Mouse (Mus musculus) embryo, embryonic 10 days (tissue): ENCODE measurements around the gene Anapc15.
A peak's percentile ranks its signal among the peaks of the same experiment; 100 is the strongest.
"Not testable (repeated sequence)": the region's sequence is repeated elsewhere in the genome, so short reads cannot be mapped to it uniquely, and the experiment has no call there.

Experiments
- DNase-seq: peaks from one replicate; pipeline ENCODE4 v3.0.0-alpha.2; 2015; ENCODE audit warnings: low spot score

Anapc15 gene

GRCm38 (mm10) chr7:101896104-101897066 lies 32.9 kb downstream of the Anapc15 start:
- DNase-seq: peak; percentile 100

- no peak for DNase-seq
These were observed 37.0 kb downstream of the Anapc15 start for GRCm38 (mm10) chr7:101900331-101901097.

GRCm38 (mm10) chr7:101901969-101902368 lies 38.5 kb downstream of the Anapc15 start:
- DNase-seq: no peak

GRCm38 (mm10) chr7:101902846-101903245 lies 39.3 kb downstream of the Anapc15 start:
- no peak for DNase-seq

GRCm38 (mm10) chr7:101905561-101906286 lies 42.2 kb downstream of the Anapc15 start, which contains the start of gene Lamtor1:
Lamtor1 (plus strand) TSS chr7:101905904.
- peak; percentile 100 for DNase-seq

DNA sequence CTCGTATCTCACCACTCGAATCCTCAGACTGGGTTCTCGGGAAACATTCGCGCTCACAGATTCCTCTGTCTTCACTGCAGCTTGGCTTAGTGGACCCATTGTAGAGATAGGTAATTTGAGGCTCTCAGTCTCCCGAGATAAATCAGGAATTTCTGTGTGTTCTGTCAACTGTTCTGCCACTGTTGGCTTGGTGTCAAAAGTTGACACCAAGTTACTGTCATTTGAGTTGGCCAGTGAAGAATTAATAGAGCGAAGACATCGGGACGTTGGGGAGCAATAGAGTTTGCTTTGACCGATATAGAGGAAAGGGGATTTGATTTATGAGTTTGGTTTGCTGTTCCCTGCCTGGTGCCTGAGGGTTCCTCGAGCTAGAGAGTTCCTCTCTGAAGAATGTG lies 42.8 kb downstream of the Anapc15 start, which contains the start of gene Tomt:
Gene Tomt, minus strand, starts transcription at position 73 of the 395 bp plus-strand sequence.
- DNase-seq: no peak

DNA sequence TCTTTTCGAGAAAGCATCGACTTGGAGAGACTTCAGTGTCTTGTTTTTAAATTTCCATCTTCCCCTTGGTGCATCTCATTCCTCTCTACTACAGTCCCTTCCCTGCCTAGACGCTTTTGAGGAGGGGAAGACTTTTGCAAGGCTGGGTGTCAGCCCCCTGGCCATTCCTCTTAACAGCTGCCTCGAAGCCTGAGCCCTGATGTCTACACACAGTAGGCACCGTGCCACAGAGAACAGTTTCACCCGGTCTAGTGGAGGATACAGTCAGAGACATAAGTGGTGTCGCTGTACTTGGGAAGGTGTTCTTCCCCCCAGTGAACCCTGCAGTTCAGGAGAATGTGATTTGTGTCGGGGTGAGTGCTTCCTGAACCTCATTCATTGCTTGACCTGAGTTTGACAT lies 43.2 kb downstream of the Anapc15 start:
- DNase-seq: no peak

- no peak for DNase-seq
These were observed 44.9 kb downstream of the Anapc15 start for GRCm38 (mm10) chr7:101908367-101908766.

DNA sequence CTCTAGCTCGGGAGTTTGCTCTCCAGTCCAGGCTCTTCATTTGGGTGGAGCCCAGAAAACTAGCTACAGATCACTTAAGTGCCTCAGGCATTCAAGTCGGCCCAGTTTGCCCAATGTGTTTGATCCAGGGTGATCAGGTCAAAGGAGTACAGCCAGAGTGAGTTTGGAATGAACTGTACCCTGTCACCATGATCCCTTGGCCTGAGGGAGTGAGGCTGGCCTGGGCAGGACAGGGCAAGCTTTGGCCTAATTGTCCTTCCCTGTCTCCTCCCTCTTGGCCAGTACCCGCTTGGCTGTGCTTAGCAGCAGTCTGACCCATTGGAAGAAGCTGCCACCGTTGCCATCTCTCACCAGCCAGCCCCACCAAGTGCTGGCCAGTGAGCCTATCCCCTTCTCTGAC lies 46.6 kb downstream of the Anapc15 start:
- DNase-seq: no peak

- DNase-seq: peak; percentile 24
These were observed 48.5 kb downstream of the Anapc15 start for GRCm38 (mm10) chr7:101911982-101912381.

DNA sequence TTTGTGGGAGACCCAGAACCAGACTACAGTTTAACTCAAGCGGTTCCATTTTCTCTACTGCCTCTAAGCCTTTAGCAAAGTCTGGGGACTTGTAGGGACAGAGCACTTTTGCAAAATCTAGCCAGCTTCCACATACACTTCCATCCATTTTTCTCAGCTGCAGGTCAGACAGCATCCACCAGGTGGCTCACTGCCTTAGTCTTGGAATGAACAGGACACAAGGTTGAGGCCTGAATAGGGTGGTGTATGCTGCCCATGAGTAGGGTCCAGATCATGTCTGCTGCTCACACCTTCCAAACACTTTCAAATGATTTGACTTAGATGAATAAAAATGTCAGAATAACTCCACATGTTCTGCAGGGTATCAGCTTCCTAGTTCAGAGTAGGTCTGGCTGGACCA lies 54.6 kb downstream of the Anapc15 start:
- DNase-seq: peak; percentile 88

DNA sequence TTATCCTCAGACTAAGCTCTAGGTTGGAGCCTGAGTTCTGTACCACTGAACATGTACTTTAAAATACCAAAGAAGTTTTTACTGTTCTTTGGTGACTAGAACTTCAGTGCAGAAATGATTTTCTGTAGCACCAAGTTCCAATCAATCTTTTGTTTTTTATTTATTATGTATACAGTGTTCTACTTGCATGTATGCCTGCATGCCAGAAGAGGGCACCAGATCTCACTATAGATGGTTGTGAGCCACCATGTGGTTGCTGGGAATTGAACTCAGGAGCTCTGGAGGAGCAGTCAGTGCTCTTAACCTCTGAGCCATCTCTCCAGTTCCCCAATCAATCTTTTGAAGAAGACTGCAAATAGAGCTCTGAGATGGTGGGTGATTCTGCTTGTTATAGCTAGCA lies 62.4 kb downstream of the Anapc15 start:
- DNase-seq: not testable (repeated sequence)

DNA sequence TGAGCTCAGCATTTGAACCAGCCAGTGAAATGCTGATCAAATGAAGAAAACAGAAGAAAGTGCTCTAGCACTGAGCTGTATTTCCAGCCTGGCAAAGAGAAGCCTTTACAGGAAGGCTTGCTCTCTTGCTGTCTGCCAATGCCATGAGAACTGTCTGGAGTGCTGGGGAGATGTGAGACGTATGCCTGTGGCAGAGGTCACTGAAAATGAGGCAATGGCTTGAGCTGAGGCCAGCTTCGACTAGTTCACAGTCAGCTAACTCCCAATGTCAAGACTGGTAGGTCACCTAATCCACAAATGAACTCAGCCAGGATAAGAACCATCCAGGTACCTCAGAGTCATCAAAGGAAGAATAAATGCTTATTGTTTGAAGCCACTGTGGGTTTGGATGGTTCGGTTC lies 64.6 kb downstream of the Anapc15 start:
- DNase-seq: no peak

DNA sequence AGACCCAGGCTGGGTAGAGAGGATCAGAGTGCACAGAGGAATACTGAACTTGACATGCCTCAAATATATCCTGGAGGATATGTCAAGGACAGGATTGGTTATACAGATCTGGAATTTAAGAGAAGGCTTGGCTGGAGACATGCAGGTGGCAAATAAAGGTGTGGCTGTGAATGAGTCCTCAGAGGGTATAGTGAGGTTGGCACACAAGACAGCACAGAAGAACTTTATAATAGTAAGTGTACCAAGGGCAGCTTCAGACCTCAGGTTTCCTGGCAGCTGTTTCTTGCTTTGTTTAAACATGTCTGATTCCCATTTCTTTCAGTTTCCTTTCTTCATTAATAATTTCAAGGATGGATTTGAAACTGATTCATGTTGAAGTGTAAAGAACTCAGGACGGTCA lies 69.0 kb downstream of the Anapc15 start:
- no peak for DNase-seq

- DNase-seq: peak; percentile 56
These were observed 69.8 kb downstream of the Anapc15 start for GRCm38 (mm10) chr7:101933300-101933699.

- DNase-seq: peak; percentile 98
These were observed 70.3 kb downstream of the Anapc15 start, which contains the start of the genes Lrrc51 and Numa1 for GRCm38 (mm10) chr7:101933751-101934240. Lrrc51 (minus strand) TSS chr7:101933895. Numa1 (plus strand) TSS chr7:101934111.

GRCm38 (mm10) chr7:101935957-101936356 lies 72.4 kb downstream of the Anapc15 start:
- no peak for DNase-seq

- DNase-seq: no peak
These were observed 73.5 kb downstream of the Anapc15 start for GRCm38 (mm10) chr7:101936996-101937395.

GRCm38 (mm10) chr7:101937569-101937968 lies 74.1 kb downstream of the Anapc15 start:
- no peak for DNase-seq

DNA sequence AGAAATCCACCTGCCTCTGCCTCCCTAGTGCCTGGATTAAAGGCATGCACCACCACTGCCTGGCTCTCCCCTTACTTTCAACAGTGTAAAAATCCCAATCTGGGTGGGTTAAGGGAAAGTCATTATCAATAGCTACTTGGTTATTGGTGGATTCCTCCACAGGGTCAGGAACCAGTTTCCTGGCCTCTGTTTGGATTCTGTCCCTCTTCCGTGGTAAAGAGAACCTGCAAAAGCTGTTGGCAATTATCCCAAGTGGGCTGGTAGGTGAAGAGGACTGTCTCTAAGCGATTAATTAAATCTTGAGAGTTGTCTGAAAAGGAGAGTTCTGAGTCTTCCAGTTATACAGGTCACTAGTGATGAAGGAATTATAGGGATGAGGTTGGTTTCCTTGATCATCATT lies 74.8 kb downstream of the Anapc15 start:
- DNase-seq: no peak

DNA sequence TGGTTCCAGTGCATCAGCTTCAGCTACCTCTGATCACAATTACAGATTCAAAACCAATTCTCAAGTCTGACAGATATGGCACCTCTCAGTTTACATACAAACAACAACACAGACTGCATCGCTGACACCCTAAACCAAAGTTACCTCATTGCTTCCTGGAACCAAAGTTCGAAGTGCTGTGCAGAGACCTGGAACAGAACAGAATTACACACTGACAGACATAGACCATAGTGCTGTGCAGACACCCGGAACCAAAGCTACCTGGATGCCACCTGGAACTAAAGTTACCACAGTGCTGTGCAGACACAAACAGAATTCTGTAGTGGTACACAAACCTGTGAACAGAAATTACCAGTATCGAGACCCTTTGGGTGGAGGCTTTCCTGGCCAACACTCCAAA lies 76.2 kb downstream of the Anapc15 start:
- DNase-seq: no peak

GRCm38 (mm10) chr7:101949008-101949407 lies 85.5 kb downstream of the Anapc15 start:
- not testable (repeated sequence) for DNase-seq
